Mouse (Mus musculus): ENCODE measurements around the gene Galns. TPM values are rescaled to one million over a fixed set of nuclear protein-coding genes. Genes with fewer than 3 reads are reported as not detected.
A peak's percentile ranks its signal among the peaks of the same experiment; 100 is the strongest.

Galns gene
- polyA plus RNA-seq, 1 experiment, result 40.6 TPM

DNA sequence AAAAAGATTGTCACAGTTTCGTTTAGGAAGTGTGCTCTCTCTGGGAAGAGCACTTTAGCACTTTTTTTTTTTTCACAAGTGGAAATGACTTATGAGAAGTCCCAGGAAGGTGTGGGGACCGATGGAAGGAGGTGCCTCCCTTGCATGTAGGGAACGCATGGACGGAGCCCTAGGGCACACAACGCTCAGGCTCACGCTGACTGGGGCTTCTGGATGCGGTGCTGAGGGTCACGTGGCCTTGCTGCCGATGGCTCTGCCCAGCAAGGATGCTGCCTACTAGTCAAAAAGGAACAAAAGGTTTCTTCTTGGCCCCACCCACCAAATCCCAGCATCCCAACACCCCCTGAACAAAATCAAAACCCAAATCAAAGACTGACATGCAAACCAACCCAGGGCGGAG, 18.1 kb upstream of the Galns start:
- H3K4me3 ChIP-seq (replicated peaks; ENCODE audit: control insufficient read depth, low read depth, low read length), result no peak overlapping the region
- no peak overlapping the region for H3K27ac ChIP-seq (ENCODE audit: control insufficient read depth, insufficient read depth, low read depth, low read length, poor library complexity)
- TF ChIP-seq CTCF (IDR thresholded peaks at IDR 0.05; ENCODE audit: control insufficient read depth, insufficient read depth, low read length) (no peak), POLR2A (IDR thresholded peaks at IDR 0.05; ENCODE audit: borderline replicate concordance, control insufficient read depth, low read depth, low read length) (no peak)
- WGBS, result 83% methylated on average over 10 of the region's 10 CpGs
- no peaks in the 10 kb centered on the region for H3K4me1 ChIP-seq (ENCODE audit: control insufficient read depth, insufficient read depth, low read length)

DNA sequence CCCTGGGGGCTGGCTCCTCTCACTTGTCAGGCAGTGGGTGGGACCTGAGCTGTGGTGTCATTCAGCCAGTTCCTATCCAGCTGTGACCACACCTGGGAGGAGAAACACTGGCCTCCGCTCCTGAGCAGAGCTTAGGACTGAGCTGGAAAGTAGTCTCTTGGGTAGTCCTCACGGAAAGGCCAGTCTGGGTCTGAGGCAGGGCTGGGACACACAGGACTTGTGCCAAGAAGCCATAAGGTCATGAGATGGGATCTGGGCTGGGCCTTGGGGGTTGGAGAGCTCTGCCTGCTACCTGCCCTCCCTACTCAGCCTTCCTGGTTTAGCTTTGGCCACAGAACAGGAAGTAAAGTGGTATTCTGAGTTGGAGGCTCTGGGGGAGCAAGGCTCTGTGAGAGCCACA, 15.6 kb upstream of the Galns start:
- WGBS, result 49% methylated on average over 2 of the region's 2 CpGs
- Histone ChIP-seq H3K4me3 (replicated peaks; ENCODE audit: control insufficient read depth, low read depth, low read length) (no peak overlapping the region), H3K27ac (ENCODE audit: control insufficient read depth, insufficient read depth, low read depth, low read length, poor library complexity) (no peak overlapping the region), H3K4me1 (ENCODE audit: control insufficient read depth, insufficient read depth, low read length) (no peaks in the 10 kb centered on the region)
- TF ChIP-seq POLR2A (IDR thresholded peaks at IDR 0.05; ENCODE audit: borderline replicate concordance, control insufficient read depth, low read depth, low read length) (no peak), CTCF (IDR thresholded peaks at IDR 0.05; ENCODE audit: control insufficient read depth, insufficient read depth, low read length) (no peak)

DNA sequence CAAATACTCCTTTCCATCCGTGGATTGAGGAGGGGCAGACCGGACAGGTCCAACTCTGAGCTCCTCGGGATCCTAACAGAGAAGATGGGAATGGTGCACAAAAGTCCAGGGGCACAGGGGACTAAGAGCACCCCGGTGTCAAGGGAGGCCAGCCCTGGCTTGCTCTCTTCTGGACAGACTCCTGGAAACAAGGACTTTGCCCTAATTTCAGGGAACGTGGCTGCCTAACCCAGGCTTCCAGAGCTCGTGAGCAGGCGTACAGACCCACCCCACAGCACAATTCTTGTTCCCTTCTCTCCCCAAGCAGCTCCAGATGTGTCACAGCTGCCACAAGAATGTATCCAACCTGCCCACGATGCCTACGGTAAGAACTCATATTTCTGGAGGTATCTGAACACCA, 14.5 kb upstream of the Galns start:
- TF ChIP-seq POLR2A (IDR thresholded peaks at IDR 0.05; ENCODE audit: borderline replicate concordance, control insufficient read depth, low read depth, low read length) (no peak), CTCF (IDR thresholded peaks at IDR 0.05; ENCODE audit: control insufficient read depth, insufficient read depth, low read length) (no peak)
- 68% methylated on average over 9 of the region's 9 CpGs for WGBS
- no peaks in the 10 kb centered on the region for H3K4me1 ChIP-seq (ENCODE audit: control insufficient read depth, insufficient read depth, low read length)
- no peak overlapping the region for H3K4me3 ChIP-seq (replicated peaks; ENCODE audit: control insufficient read depth, low read depth, low read length)
- no peak overlapping the region for H3K27ac ChIP-seq (ENCODE audit: control insufficient read depth, insufficient read depth, low read depth, low read length, poor library complexity)

DNA sequence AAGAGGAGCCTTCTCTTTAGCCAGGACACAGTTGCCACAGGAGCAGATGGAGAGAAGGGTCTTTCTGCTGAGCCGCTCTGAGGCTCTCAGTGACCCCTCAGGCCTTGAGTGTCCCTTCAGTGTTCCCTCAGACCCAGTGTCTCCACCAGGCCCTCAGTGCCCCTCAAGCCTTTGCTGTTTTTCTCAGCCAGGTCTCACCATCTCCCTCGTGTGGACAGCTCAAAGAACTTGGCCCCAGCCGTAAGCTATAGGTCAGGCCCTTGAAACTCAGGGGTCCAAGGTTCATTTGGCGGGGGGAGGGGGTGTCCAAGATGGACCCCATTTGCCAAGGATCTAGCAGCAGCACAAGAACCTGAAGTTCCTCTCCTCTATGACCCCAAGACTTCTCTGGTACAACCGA, 13.4 kb upstream of the Galns start:
- WGBS, result 66% methylated on average over 5 of the region's 5 CpGs
- H3K4me1 ChIP-seq (ENCODE audit: control insufficient read depth, insufficient read depth, low read length), result no peaks in the 10 kb centered on the region
- no peak overlapping the region for H3K27ac ChIP-seq (ENCODE audit: control insufficient read depth, insufficient read depth, low read depth, low read length, poor library complexity)
- H3K4me3 ChIP-seq (replicated peaks; ENCODE audit: control insufficient read depth, low read depth, low read length), result no peak overlapping the region
- TF ChIP-seq CTCF (IDR thresholded peaks at IDR 0.05; ENCODE audit: control insufficient read depth, insufficient read depth, low read length) (0 out of 2 replicates have a peak, but pooled peaks have one; percentile 17), POLR2A (IDR thresholded peaks at IDR 0.05; ENCODE audit: borderline replicate concordance, control insufficient read depth, low read depth, low read length) (no peak)

DNA sequence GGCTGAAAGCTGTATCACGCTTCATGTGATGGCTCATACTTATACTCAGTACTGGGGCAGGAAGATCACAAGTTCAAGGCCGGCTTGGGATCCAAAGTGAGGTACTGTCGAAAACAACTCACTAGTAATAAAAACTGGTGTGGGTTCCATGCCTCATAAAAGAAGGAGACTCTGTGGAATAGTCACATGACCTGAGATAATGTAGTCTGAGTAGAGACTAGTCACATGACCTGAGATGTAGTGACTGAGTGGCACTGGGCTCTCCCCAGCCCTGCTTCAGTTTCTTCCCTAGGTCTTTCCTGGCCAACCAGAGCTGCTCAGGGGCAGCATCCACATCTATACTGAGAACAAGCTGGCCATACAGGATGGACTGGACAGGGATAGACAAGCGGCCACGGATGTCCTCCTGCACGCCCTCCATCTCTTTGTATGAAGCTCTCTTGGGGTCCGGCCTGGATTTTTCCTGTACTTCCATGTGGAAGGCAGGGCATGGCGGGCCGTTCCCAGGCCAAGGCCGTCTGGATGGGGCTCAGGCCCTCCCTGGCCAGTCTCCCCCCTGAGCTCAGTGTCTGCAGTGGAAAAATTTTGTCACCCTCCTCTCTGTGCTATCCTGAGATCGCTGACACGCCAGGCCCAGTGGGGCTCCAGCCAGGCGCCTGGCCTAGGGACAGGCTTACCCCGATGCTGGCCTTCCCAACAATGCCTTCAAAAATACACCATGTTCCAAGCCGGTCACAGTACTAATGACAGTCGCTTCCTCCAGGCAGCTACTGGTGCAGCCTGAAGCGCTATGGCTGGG, 12.8 kb upstream of the Galns start:
- H3K4me1 ChIP-seq (ENCODE audit: control insufficient read depth, insufficient read depth, low read length), result no peaks in the 10 kb centered on the region
- no peak overlapping the region for H3K4me3 ChIP-seq (replicated peaks; ENCODE audit: control insufficient read depth, low read depth, low read length)
- TF ChIP-seq POLR2A (IDR thresholded peaks at IDR 0.05; ENCODE audit: borderline replicate concordance, control insufficient read depth, low read depth, low read length), result no peak
- no peak for TF ChIP-seq CTCF (IDR thresholded peaks at IDR 0.05; ENCODE audit: control insufficient read depth, insufficient read depth, low read length)
- 85% methylated on average over 17 of the region's 17 CpGs for WGBS
- no peak overlapping the region for H3K27ac ChIP-seq (ENCODE audit: control insufficient read depth, insufficient read depth, low read depth, low read length, poor library complexity)

DNA sequence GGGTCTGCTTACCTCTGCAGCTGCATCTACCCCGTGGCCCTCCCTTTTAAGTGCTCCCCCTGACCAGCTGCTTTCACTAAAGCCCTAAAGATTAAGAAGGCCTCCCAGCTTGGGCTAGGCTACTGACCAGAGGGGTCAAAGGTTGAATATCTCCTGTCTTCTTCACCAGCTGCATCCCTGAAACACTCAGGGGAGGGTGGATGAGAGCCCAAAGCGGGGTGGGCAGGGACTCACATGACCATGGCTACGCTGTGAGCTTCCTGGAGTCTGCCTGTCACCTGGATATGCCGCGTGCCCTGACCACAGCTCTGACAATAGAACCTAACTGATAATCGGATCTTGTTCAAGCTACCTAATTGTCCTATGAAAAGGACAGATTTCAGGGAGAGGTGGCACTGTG, 11.5 kb upstream of the Galns start, which contains the start of gene Pabpn1l:
Gene Pabpn1l, minus strand, starts transcription at position 13 of the 400 bp plus-strand sequence.
- H3K27ac ChIP-seq (ENCODE audit: control insufficient read depth, insufficient read depth, low read depth, low read length, poor library complexity), result no peak within 1 kb of the TSS
- TF ChIP-seq POLR2A (IDR thresholded peaks at IDR 0.05; ENCODE audit: borderline replicate concordance, control insufficient read depth, low read depth, low read length), result no peak
- no peak for TF ChIP-seq CTCF (IDR thresholded peaks at IDR 0.05; ENCODE audit: control insufficient read depth, insufficient read depth, low read length)
- no peak within 1 kb of the TSS for H3K4me3 ChIP-seq (replicated peaks; ENCODE audit: control insufficient read depth, low read depth, low read length)
- no peaks in the 10 kb centered on the region; the same call in 1 of the 2 replicates for H3K4me1 ChIP-seq (ENCODE audit: control insufficient read depth, insufficient read depth, low read length)
- 69% methylated on average over 6 of the region's 6 CpGs for WGBS

DNA sequence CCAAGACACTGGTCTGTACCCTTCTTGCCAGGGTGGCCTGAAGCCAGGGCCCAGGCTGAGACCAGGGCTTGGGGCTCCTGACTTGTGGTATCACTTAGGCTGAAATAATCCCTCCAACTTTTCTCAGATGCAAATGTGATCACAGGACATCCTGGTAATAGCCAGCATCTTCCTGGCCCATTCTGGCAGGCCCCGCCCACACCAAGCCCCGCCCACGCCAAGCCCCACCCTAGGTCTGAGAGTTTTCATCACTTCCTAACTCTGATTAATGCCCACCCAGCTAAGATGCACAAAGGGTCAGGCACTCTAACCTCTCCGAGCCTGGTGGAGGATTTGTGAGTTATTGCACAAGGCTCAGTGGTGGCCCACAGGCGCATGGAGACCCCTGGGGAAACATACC, 9.2 kb upstream of the Galns start:
- Histone ChIP-seq H3K4me1 (ENCODE audit: control insufficient read depth, insufficient read depth, low read length) (no peaks in the 10 kb centered on the region; the same call in 1 of the 2 replicates), H3K4me3 (replicated peaks; ENCODE audit: control insufficient read depth, low read depth, low read length) (no peak overlapping the region), H3K27ac (ENCODE audit: control insufficient read depth, insufficient read depth, low read depth, low read length, poor library complexity) (no peak overlapping the region)
- WGBS, result 38% methylated on average over 5 of the region's 5 CpGs
- TF ChIP-seq CTCF (IDR thresholded peaks at IDR 0.05; ENCODE audit: control insufficient read depth, insufficient read depth, low read length), result no peak

DNA sequence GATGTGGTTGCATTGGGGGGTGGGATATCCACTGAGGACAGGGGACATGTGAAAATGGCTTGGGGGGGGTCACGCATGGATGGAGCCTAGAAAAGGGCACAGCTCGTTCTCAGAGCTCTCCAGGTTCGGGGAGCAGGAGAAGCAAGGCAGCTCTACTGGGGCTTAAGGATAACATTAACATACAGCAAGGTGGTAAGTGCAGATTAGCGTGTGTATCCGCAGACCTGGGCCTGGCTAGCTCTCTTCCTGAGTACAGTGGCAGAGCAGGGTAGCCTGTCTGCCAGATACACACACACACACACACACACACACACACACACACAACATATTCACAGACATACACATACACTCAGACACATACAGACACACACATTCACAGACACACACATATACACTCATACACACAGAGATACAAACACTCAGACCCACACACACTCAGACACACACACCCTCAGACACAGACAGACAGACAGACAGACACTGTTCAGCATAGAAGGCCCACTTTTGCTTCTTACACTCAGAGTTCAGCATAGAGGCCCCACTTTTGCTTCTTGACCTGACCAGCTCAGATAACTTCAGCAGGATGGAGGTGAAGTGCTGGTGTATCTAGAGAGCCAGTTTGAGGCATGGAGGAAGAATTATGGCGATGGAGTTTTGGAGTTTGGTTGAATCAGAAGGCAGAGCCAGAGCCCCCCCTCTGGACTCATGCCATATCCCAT, 7.6 kb upstream of the Galns start:
- TF ChIP-seq CTCF (IDR thresholded peaks at IDR 0.05; ENCODE audit: control insufficient read depth, insufficient read depth, low read length) (no peak), POLR2A (IDR thresholded peaks at IDR 0.05; ENCODE audit: borderline replicate concordance, control insufficient read depth, low read depth, low read length) (no peak)
- Histone ChIP-seq H3K4me3 (replicated peaks; ENCODE audit: control insufficient read depth, low read depth, low read length) (no peak overlapping the region), H3K27ac (ENCODE audit: control insufficient read depth, insufficient read depth, low read depth, low read length, poor library complexity) (peak overlapping the region; percentile 2; the same call in 1 of the 2 replicates), H3K4me1 (ENCODE audit: control insufficient read depth, insufficient read depth, low read length) (no peaks in the 10 kb centered on the region; the same call in 1 of the 2 replicates)
- 65% methylated on average over 6 of the region's 6 CpGs for WGBS
